Mouse (Mus musculus) v-Abl transformed pro-B cells (cell line): ENCODE data around the gene Anp32b.

ENCODE experiments used
- in situ Hi-C, 2 experiments: fragments of 400-800 bp; cut with MboI; formaldehyde crosslinking; loops; one replicate each; pipeline ENCODE4 v1.15.1; 2025; ENCODE audit not compliant: unreplicated experiment in 2 of 2

Gene Anp32b

DNA sequence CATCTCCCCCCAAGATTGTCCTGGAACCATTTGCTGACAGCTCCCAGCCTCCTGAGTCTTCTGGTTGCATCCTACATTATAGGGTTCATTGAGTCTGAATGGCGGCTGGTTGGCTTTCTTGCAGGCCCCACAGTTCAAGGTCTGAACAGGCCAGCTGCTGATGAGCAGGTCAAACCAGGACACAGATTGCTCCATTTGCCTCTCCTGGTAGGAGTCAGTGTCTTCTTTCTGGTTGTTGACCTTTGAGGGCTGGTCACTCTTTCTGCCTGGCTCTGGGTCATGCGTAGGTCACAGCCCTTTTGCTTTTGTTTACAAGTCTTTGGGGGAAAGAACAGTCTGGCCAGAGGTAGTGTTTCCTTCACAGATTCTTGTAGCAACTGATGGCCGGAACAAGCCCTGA is 47.8 kb downstream of the Anp32b start:
- in situ Hi-C loops, result loop anchor here in 1 of 2 experiments (5.0 kb wide), 1 partner anchor 159 kb away; no protein-coding TSS in a partner anchor

DNA sequence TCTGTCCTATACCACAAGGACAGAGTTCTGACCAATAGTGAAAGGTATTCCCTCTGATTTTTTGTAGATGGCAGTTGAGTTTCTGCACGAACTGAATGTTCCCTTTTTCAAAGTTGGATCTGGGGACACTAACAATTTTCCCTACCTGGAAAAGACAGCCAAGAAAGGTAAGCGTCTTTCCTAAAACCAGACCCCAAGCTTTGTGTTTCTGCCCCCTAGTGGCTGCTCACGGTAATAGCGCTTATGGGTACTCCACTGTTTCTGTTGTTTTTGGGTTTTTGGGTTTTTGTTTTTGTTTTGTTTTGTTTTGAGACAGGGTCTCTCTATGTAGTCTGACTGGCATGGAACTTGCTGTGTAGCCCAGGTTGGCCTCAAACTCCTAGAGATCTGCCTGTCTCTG is 48.3 kb downstream of the Anp32b start:
- in situ Hi-C loops, result loop anchor here in 1 of 2 experiments (5.0 kb wide), 1 partner anchor 158 kb away; no protein-coding TSS in a partner anchor

DNA sequence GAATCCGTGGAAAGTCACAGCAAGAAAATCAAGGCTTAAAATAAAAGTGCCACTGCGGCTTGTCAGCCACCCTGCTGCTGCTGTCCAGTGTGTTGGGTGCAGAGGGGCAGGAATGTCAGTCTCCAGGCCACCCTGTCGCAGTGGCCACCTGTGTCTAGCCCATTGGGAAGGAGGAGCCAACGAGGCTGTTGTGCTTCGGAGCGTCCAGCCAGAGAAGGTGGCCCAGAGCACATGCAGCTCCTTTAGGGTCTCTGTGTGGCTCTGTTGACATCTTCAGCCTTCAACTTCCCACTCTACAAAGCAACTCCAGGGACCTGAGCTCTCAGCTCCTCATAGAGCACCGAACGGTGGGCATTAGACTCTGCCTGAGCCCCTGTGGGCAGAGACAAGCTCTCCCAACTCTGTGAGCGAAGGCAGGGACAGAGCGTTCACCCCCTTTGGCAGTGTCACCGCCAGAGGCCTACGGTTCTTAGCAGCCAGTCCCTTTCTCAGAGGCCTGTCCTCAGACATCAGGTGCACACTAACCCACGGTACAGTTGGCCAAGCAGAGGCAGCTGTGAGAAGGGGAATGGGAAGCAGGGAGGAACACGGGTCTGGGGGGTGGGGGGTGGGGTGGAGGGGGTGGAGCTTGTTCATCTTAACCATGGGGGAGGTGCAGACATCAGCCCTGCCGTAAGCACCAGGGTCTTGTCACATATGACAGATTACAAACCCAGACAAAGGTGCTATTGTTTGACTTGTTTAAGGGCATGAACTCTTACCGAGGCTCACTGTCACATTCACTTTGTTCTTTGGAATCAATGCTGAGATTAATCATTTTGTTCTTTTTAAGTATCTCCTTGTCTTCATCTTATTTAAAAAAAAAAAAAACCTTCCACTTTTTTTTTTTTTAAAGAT is 52.2 kb downstream of the Anp32b start:
- in situ Hi-C loops, result loop anchor here (5.0 to 25.0 kb wide), 2 partner anchors 154 to 509 kb away; no protein-coding TSS in a partner anchor

DNA sequence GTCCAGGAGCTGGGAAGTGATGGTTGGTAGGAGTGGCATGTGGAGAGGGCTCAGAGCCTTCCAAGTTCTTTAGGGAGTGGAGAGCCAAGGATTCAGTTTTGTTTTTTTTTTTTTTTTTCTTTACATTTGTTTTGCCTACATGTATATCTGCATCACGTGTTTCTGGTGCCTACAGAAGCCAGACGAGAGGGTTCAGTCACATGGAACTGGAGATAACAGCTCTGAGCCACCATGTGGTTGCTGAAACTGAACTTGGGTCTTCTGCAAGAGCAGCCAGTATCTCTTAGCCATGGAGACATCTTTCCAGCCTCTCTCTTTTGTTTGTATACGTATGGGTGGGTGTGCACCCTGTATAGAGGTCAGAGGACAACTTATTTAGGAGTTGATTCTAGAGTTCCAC is 53.2 kb downstream of the Anp32b start:
- in situ Hi-C loops, result loop anchor here (5.0 to 25.0 kb wide), 2 partner anchors 153 to 508 kb away; no protein-coding TSS in a partner anchor

DNA sequence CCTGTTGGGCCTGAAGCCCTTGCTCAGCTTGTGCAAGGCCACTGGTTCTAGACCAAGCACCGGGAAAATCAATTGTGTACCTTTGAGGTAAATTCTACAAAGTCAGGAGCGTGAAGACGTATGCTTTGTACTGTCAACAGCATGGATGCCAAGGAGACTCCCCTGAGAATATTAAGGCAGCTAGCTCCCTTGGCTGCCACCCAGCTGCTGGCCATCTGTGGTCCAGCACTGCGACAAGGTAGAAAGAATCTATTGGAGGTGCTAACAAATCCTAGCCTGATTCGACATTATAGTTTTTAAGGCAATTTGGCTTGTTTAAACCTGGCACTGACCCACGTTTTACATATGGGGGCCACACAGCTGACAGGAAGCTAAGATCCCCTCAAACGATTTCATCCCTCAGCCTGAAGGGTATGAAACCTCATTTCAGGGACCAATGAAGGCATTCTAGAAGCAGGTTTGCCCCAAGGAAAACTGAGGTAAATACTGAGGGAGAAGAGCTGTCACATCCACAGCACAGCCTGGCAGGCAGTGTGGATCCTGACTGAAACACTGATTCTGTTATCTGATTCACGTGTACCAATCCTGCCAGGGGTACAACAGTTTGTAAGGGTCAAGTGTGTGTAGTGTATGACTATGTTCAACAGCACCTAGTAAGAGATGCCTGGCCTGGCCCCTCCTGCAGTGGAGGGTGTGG is 54.8 kb downstream of the Anp32b start:
- in situ Hi-C loops, result loop anchor here in 1 of 2 experiments (25.0 kb wide), 1 partner anchor 507 kb away; no protein-coding TSS in a partner anchor

DNA sequence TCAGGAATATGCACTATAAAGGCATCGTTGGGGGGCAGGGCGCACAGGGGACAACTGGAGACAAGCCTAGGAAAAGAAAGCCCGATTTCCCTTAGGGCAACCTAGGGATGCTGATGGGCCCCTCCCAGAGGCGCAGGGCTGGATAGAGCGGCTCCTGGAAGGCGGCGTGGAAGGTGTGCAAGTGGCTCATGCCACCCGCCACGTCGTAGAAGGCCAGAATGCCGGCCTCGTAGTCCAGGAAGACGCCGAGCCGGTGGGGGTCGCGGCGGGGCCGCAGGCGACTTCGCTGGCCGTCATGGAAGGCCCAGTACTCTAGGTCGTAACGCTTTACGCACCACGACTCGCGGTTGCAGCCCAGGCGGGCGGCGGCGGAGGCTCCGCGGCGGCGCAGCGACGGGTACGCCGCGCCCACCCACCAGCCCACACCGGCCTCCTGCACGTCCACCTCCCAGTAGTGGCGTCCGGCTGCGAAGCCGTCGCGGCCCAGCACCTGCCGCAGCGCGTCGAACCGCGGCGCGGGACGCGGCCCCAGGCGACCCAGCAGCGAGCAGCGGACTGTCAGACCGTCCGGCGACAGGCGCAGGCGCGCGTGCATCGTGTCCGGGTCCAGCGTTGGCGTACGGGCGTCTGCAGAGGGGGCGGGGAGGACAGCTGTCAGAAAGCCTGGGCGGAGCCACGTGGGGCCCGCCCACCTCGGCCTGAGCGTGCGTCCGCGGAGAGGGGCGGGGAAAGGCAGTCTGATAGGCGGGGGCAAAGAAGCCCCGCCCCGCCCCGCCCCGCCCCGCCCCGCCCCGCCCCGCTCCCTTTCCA is 56.3 kb downstream of the Anp32b start:
- in situ Hi-C loops, result loop anchor here in 1 of 2 experiments (25.0 kb wide), 1 partner anchor 505 kb away; no protein-coding TSS in a partner anchor

DNA sequence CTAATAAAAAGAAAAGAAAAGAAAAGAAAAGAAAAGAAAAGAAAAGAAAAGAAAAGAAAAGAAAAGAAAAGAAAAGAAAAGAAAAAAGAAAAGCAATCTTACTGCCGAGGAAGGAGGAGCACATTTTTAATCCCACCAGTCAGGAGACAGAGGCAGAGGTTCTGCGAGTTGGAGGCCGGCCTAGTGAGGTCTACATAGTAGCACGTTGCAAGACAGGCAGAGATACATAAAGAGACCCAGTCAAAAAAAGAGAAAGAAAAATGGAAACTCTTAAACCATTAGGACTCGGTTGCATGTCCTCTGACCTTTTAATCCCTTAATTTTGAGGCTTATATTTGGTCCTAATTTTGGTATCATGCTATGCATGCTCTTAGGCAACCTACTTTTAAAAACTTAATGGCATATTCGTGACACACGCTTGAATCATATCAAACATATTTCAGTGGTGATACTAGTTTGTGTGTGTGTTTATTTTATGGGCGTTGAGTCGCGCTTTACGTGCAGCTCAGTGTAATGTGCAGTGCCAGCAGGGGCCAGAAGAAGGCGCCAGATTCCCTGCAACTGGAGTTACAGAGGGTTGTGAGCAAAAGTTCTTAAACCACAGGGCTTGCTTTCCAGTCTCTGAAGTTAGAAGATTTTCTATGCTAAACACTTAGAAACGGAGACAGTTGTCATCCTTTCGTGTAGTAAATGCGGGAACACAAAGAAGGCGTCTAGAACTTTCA is 57.2 kb downstream of the Anp32b start:
- in situ Hi-C loops, result loop anchor here in 1 of 2 experiments (25.0 kb wide), 1 partner anchor 504 kb away; no protein-coding TSS in a partner anchor

DNA sequence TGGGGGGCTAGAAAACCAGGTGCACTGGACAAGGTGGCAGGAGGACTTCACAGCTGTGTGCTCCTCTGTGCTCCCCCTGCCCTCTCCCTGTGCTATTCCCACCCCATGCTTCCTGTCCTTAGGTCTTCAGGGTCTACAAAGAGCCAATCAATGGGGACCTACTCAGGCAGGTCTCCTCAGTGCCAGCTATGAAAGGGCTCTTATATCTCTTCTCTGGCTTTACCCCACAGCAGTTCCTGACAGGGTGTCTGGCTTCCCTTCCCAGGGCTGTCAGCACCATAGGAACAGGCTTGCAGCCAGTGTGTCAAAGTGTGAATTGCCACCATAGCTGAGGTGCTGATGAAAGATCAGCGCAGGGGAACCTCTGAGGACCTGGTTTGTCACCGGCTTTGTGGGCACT is 69.8 kb downstream of the Anp32b start:
- in situ Hi-C loops, result loop anchor here in 1 of 2 experiments (25.0 kb wide), 1 partner anchor 492 kb away; no protein-coding TSS in a partner anchor

DNA sequence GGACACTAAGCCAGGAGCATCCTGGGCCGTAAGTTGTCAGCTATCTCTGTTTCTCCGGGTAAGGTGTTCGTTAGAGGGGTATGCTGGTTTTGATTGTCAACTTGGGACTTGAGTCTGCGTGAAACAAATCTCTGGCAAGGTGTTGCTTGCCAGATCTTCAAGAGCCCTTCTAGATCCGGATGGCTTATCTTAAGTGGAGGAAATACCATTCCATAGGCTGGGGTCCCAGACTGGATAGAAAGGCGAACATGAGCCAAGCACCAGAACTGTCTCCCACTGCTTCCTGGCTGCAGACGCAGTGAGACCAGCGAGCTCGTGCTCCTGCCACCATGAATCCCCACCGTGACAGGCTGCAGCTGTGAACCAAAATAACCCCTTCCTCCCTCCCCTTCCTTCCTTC is 70.8 kb downstream of the Anp32b start:
- in situ Hi-C loops, result loop anchor here in 1 of 2 experiments (25.0 kb wide), 1 partner anchor 491 kb away; no protein-coding TSS in a partner anchor
